Mouse (Mus musculus): ENCODE data around the gene Kif26b. TPM values are rescaled to one million over a fixed set of nuclear protein-coding genes. Genes with fewer than 3 reads are reported as not detected.

Kif26b gene
- polyA plus RNA-seq, 1 experiment, result 0.16 TPM

DNA sequence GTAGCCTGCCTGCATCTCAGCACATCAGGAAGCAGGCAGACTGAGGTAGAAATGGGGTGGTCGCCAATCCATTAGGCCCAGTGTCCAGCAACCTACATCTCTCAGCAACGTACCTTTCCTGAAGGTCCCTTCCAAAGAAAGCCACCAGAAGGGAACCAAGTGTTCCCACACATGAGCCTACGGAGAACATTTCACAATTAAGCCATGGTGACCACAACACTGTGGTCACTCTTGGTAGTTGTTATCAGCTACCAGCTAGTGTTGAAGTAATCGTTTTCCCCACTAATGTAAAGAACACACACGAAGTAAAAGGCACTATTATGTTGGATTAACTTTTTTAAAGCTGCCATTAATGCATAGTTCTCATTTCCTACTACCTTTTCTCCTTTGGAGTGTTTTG is 37.2 kb upstream of the Kif26b start:
- Histone ChIP-seq H3K27me3 (ENCODE audit: control insufficient read depth, insufficient read depth, low read length) (no peaks in the 10 kb centered on the region), H3K4me3 (ENCODE audit: control insufficient read depth, insufficient read depth, low read length) (no peak overlapping the region), H3K27ac (ENCODE audit: control insufficient read depth, insufficient read depth, low read length) (no peak overlapping the region), H3K36me3 (ENCODE audit: control insufficient read depth, insufficient read depth, low read length) (no peaks in the 10 kb centered on the region), H3K4me1 (replicated peaks; ENCODE audit: control insufficient read depth, insufficient read depth, low read length) (no peaks in the 10 kb centered on the region)
- DNase-seq, result no peak
- 77% methylated on average over 5 of the region's 5 CpGs for WGBS
- no peak for TF ChIP-seq POLR2A (IDR thresholded peaks at IDR 0.05; ENCODE audit: control insufficient read depth, extremely low read depth, insufficient read depth, low read length, poor library complexity)
- no peak for TF ChIP-seq CTCF (IDR thresholded peaks at IDR 0.05; ENCODE audit: borderline replicate concordance, control insufficient read depth, extremely low read depth, insufficient read depth, low read length, poor library complexity)

GRCm38 (mm10) chr1:178492493-178492892 is 36.4 kb upstream of the Kif26b start:
- TF ChIP-seq POLR2A (IDR thresholded peaks at IDR 0.05; ENCODE audit: control insufficient read depth, extremely low read depth, insufficient read depth, low read length, poor library complexity), result no peak
- no peak for TF ChIP-seq CTCF (IDR thresholded peaks at IDR 0.05; ENCODE audit: borderline replicate concordance, control insufficient read depth, extremely low read depth, insufficient read depth, low read length, poor library complexity)
- no peak overlapping the region for H3K4me3 ChIP-seq (ENCODE audit: control insufficient read depth, insufficient read depth, low read length)
- no peaks in the 10 kb centered on the region for H3K27me3 ChIP-seq (ENCODE audit: control insufficient read depth, insufficient read depth, low read length)
- no peak for DNase-seq
- no peak overlapping the region for H3K27ac ChIP-seq (ENCODE audit: control insufficient read depth, insufficient read depth, low read length)
- WGBS, result 73% methylated on average over 2 of the region's 2 CpGs
- no peaks in the 10 kb centered on the region for H3K36me3 ChIP-seq (ENCODE audit: control insufficient read depth, insufficient read depth, low read length)
- H3K4me1 ChIP-seq (replicated peaks; ENCODE audit: control insufficient read depth, insufficient read depth, low read length), result no peaks in the 10 kb centered on the region

GRCm38 (mm10) chr1:178496186-178496585 is 32.7 kb upstream of the Kif26b start:
- DNase-seq, result no peak
- H3K36me3 ChIP-seq (ENCODE audit: control insufficient read depth, insufficient read depth, low read length), result no peaks in the 10 kb centered on the region
- no peaks in the 10 kb centered on the region for H3K27me3 ChIP-seq (ENCODE audit: control insufficient read depth, insufficient read depth, low read length)
- H3K4me3 ChIP-seq (ENCODE audit: control insufficient read depth, insufficient read depth, low read length), result no peak overlapping the region
- WGBS, result 97% methylated on average over 2 of the region's 2 CpGs
- TF ChIP-seq CTCF (IDR thresholded peaks at IDR 0.05; ENCODE audit: borderline replicate concordance, control insufficient read depth, extremely low read depth, insufficient read depth, low read length, poor library complexity) (no peak), POLR2A (IDR thresholded peaks at IDR 0.05; ENCODE audit: control insufficient read depth, extremely low read depth, insufficient read depth, low read length, poor library complexity) (no peak)
- H3K27ac ChIP-seq (ENCODE audit: control insufficient read depth, insufficient read depth, low read length), result no peak overlapping the region
- H3K4me1 ChIP-seq (replicated peaks; ENCODE audit: control insufficient read depth, insufficient read depth, low read length), result no peaks in the 10 kb centered on the region

DNA sequence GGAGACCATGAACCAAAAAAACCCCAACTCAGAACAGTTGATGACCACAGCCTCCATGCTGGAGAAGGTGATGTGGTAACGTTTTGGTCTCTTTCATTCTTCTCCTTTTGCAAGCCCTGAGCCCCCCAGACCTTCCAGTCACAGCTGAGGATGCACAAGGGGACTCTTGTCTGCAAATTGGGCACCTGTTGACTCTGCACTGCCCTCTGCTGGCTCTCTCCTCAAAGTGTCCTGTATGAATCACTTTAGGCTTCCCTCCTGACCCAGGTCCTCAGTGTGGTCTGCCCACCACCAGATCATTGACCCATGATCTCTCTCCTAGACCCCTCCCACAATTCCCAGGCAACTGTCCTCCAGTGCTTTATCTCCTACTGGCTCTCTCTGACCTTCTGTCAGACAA is 32.1 kb upstream of the Kif26b start:
- WGBS, result 43% methylated on average over 1 of the region's 1 CpGs
- no peak overlapping the region for H3K27ac ChIP-seq (ENCODE audit: control insufficient read depth, insufficient read depth, low read length)

GRCm38 (mm10) chr1:178506938-178507337 is 22.0 kb upstream of the Kif26b start:
- WGBS, result 93% methylated on average over 8 of the region's 8 CpGs
- Histone ChIP-seq H3K4me3 (ENCODE audit: control insufficient read depth, insufficient read depth, low read length) (no peak overlapping the region), H3K36me3 (ENCODE audit: control insufficient read depth, insufficient read depth, low read length) (no peaks in the 10 kb centered on the region), H3K27ac (ENCODE audit: control insufficient read depth, insufficient read depth, low read length) (no peak overlapping the region), H3K4me1 (replicated peaks; ENCODE audit: control insufficient read depth, insufficient read depth, low read length) (no peaks in the 10 kb centered on the region), H3K27me3 (ENCODE audit: control insufficient read depth, insufficient read depth, low read length) (no peaks in the 10 kb centered on the region)
- TF ChIP-seq POLR2A (IDR thresholded peaks at IDR 0.05; ENCODE audit: control insufficient read depth, extremely low read depth, insufficient read depth, low read length, poor library complexity), result no peak
- no peak for DNase-seq

More for the DNA sequence above, 32.1 kb upstream of the Kif26b start:
- Histone ChIP-seq H3K27me3 (ENCODE audit: control insufficient read depth, insufficient read depth, low read length) (no peaks in the 10 kb centered on the region), H3K4me1 (replicated peaks; ENCODE audit: control insufficient read depth, insufficient read depth, low read length) (no peaks in the 10 kb centered on the region), H3K36me3 (ENCODE audit: control insufficient read depth, insufficient read depth, low read length) (no peaks in the 10 kb centered on the region), H3K4me3 (ENCODE audit: control insufficient read depth, insufficient read depth, low read length) (no peak overlapping the region)
- peak; percentile 53 for DNase-seq
- TF ChIP-seq POLR2A (IDR thresholded peaks at IDR 0.05; ENCODE audit: control insufficient read depth, extremely low read depth, insufficient read depth, low read length, poor library complexity) (no peak), CTCF (IDR thresholded peaks at IDR 0.05; ENCODE audit: borderline replicate concordance, control insufficient read depth, extremely low read depth, insufficient read depth, low read length, poor library complexity) (no peak)

DNA sequence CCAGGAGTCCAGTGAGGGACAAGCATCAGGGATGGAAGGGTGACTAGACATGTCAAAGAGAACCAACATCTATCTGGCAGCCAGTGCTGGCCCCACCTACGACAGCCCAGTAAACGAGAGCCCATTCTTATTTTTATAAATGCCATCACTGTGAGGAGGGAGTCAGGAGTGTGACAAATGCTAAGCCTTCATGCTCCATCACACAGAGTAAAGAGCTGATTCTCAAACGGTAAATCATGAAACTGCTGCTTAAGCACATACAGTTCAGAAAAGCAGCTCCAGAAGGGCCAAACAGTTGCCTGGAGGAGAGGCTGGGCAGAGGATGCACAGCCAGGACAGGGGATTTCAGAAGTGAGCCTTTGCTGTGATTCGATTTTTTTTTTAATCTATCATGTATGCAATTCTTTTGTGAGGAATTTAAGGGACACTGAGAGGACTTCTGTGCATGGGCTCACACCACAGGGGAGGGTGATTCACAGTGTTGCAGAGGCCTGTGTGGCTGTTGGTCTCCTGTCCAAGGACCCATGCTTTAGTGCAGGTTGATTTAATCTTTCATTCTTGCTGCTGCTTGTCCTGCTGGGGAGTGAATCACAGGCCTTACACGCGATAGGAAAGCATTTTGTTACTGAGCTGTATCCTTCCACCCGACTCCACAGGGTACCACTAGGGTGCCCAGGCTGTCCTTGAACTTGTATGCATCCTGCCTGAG is 16.4 kb upstream of the Kif26b start:
- Histone ChIP-seq H3K27me3 (ENCODE audit: control insufficient read depth, insufficient read depth, low read length) (no peaks in the 10 kb centered on the region), H3K27ac (ENCODE audit: control insufficient read depth, insufficient read depth, low read length) (no peak overlapping the region), H3K4me1 (replicated peaks; ENCODE audit: control insufficient read depth, insufficient read depth, low read length) (no peaks in the 10 kb centered on the region), H3K36me3 (ENCODE audit: control insufficient read depth, insufficient read depth, low read length) (no peaks in the 10 kb centered on the region), H3K4me3 (ENCODE audit: control insufficient read depth, insufficient read depth, low read length) (no peak overlapping the region)
- no peak for TF ChIP-seq CTCF (IDR thresholded peaks at IDR 0.05; ENCODE audit: borderline replicate concordance, control insufficient read depth, extremely low read depth, insufficient read depth, low read length, poor library complexity)
- no peak for TF ChIP-seq POLR2A (IDR thresholded peaks at IDR 0.05; ENCODE audit: control insufficient read depth, extremely low read depth, insufficient read depth, low read length, poor library complexity)
- no peak for DNase-seq
- 74% methylated on average over 7 of the region's 7 CpGs for WGBS

- H3K4me1 ChIP-seq (replicated peaks; ENCODE audit: control insufficient read depth, insufficient read depth, low read length), result no peaks in the 10 kb centered on the region
- no peak overlapping the region for H3K4me3 ChIP-seq (ENCODE audit: control insufficient read depth, insufficient read depth, low read length)
- 27% methylated on average over 7 of the region's 8 CpGs for WGBS
These were observed 15.0 kb upstream of the Kif26b start for GRCm38 (mm10) chr1:178513954-178514353.

More at GRCm38 (mm10) chr1:178513954-178514353, 15.0 kb upstream of the Kif26b start:
- no peaks in the 10 kb centered on the region for H3K27me3 ChIP-seq (ENCODE audit: control insufficient read depth, insufficient read depth, low read length)
- no peaks in the 10 kb centered on the region for H3K36me3 ChIP-seq (ENCODE audit: control insufficient read depth, insufficient read depth, low read length)
- no peak for TF ChIP-seq CTCF (IDR thresholded peaks at IDR 0.05; ENCODE audit: borderline replicate concordance, control insufficient read depth, extremely low read depth, insufficient read depth, low read length, poor library complexity)
- TF ChIP-seq POLR2A (IDR thresholded peaks at IDR 0.05; ENCODE audit: control insufficient read depth, extremely low read depth, insufficient read depth, low read length, poor library complexity), result no peak
- H3K27ac ChIP-seq (ENCODE audit: control insufficient read depth, insufficient read depth, low read length), result no peak overlapping the region
- no peak for DNase-seq
